Mouse (Mus musculus) limb, embryonic 12.5 days (tissue): Measurements from ENCODE around the gene Cdv3. TPM values are rescaled to one million over a fixed set of nuclear protein-coding genes. Genes with fewer than 3 reads are reported as not detected.
A peak's percentile ranks its signal among the peaks of the same experiment; 100 is the strongest.

Experiments
- ATAC-seq: fragments of 200-750 bp; cut with Nextera tagmentation; 2 replicates; pipeline ENCODE4 v1.8.0; 2017; ENCODE audit warnings: low read depth, moderate TSS enrichment; ENCODE audit not compliant: insufficient number of reproducible peaks, insufficient read depth, low FRiP score, low TSS enrichment
- H3K27ac ChIP-seq: fragments of 300-500 bp; sonication (generic); 2 replicates; pipeline ENCODE4 v1.5.1; 2016; ENCODE audit warnings: mild to moderate bottlenecking, moderate library complexity
- H3K27me3 ChIP-seq: fragments of 300-500 bp; sonication (generic); 2 replicates; pipeline ENCODE4 v1.6.1; 2016; ENCODE audit warnings: mild to moderate bottlenecking, moderate library complexity
- H3K36me3 ChIP-seq: fragments of 300-500 bp; sonication (generic); 2 replicates; pipeline ENCODE4 v1.6.1; 2016; ENCODE audit warnings: mild to moderate bottlenecking, moderate library complexity
- H3K4me1 ChIP-seq: fragments of 300-500 bp; sonication (generic); replicated peaks from 2 replicates; pipeline ENCODE4 v1.6.1; 2016
- H3K4me2 ChIP-seq: fragments of 300-500 bp; sonication (generic); 2 replicates; pipeline ENCODE4 v1.6.1; 2016; ENCODE audit warnings: mild to moderate bottlenecking, moderate library complexity
- H3K4me3 ChIP-seq: fragments of 300-500 bp; sonication (generic); replicated peaks from 2 replicates; pipeline ENCODE4 v1.5.1; 2016; ENCODE audit warnings: mild to moderate bottlenecking
- H3K9ac ChIP-seq: fragments of 300-500 bp; sonication (generic); replicated peaks from 2 replicates; pipeline ENCODE4 v1.6.1; 2016; ENCODE audit warnings: mild to moderate bottlenecking, moderate library complexity
- H3K9me3 ChIP-seq: fragments of 300-500 bp; sonication (generic); 2 replicates; pipeline ENCODE4 v1.6.1; 2016; ENCODE audit warnings: mild to moderate bottlenecking, moderate library complexity
- WGBS: fragments of 180-500 bp; shearing (Covaris S2); methylation state at CpG from one replicate; pipeline ENCODE4 v1.1.7; 2016; 5-methylcytosine and 5-hydroxymethylcytosine counted together
- polyA plus RNA-seq: library from polyadenylated mRNA; unstranded; fragments of >200 nt; fragmentation: Nextera tagmentation; extraction: Ambion mirVana; gene quantifications from 2 replicates; pipeline ENCODE4 v1.2.1, GENCODE M21; 2016

The Cdv3 gene
- polyA plus RNA-seq, result 109 and 114 TPM in 2 replicates

DNA sequence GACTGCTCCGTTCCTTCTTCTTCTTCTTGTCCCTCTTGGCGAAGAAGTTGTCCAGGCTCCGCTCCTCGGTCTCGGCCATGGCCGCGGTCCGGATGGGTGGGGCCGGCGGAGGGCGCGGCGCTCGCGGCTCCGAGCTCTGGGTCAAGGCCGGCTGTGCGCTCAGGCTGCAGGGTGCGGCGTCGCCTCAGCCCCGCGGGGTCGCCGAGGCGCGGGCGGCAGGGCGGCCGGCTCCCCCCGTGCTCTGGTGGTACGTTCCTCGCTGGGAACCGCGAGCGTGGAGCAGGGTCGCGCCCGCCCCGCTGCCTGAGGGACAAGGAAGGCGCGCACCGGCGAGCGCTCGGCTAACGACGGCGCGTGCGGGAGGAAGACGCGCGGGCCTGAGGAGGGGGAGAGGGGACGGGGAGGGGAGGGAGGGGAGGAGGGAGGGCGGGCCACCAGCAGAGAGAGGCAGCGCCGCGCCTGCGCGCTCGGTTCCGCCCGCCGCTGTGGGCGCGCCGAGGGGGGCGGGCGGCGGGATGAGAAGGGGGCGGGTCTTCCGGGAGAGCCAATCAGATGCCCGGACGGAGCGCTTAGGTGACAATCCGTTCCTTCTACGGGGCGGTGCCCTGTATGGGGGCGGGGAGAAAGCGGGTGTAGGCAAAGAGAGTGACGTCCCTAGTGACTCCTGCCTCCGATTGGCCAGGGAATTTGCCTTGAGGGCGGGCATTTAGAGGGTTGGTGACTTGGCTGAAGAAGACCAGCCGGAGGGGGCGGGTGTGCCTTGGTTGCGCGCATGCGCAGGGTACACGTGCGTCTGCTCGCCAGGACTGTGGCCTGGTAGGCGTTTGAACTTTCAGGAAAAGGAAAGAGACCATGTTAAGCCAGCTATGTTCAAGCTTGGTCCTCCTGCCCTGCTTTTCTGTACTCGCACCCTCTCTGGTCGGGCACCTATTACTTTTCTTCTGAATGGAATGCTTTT lies at the start of gene Cdv3:
Cdv3 (minus strand) TSS at position 551 of the 958 bp plus-strand sequence.
- Histone ChIP-seq H3K4me2 (peak within 1 kb of the TSS; percentile 71), H3K9ac (peak within 1 kb of the TSS; percentile 95), H3K27me3 (no peaks in the 10 kb centered on the region), H3K27ac (peak within 1 kb of the TSS; percentile 98), H3K4me1 (peaks cover 23% of the 10 kb centered on the region), H3K9me3 (no peaks in the 10 kb centered on the region), H3K36me3 (peaks cover 24% of the 10 kb centered on the region), H3K4me3 (peak within 1 kb of the TSS; percentile 92)
- peak; percentile 97 for ATAC-seq
- 4% methylated on average over 78 of the region's 95 CpGs for WGBS

DNA sequence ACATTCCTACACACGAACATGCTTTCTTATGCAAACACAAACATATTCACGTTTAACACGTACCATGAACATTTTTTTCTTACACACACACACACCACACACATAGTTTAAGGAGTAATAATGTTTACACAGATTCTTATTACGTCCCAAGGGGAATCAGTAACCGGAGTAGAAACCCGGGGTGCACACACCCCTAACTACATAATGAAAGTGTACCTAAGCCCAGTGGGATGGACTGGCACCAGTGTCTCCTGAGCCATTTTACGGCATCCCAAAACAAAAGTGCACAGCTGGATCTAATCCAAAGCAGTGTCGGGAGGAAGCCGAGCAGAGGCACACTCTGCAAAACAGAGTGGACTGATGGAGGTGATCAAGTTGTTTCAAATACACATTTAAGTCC lies 47.8 kb upstream of the Cdv3 start:
- Histone ChIP-seq H3K36me3 (no peaks in the 10 kb centered on the region), H3K27ac (no peak overlapping the region), H3K9me3 (no peaks in the 10 kb centered on the region), H3K4me2 (no peak overlapping the region), H3K27me3 (no peaks in the 10 kb centered on the region; the same call in 1 of the 2 replicates), H3K9ac (no peak overlapping the region), H3K4me1 (peaks cover 33% of the 10 kb centered on the region), H3K4me3 (no peak overlapping the region)
- no peak for ATAC-seq
- 32% methylated on average over 9 of the region's 9 CpGs for WGBS

DNA sequence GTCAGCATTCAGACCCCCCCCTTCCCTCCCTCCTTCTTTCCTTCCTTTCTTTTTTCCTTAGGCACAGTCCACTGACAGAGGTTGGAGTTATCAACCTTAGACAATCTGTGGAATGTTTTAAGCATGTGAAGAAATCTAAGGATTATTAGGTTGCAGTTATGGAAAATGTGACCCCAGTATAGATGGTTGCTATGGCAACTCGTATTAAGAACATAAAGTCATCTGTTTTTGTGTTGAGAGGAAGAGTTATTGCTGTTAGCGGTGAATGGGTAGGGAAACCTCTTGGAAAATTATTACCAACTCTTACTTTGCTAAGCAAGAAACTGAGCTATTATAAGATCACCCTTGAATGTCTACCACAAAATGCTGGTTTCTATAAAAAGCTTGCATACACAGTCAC lies 43.5 kb upstream of the Cdv3 start:
- ATAC-seq, result no peak
- H3K4me2 ChIP-seq, result no peak overlapping the region
- no peak overlapping the region for H3K9ac ChIP-seq
- peaks cover 19% of the 10 kb centered on the region; the same call in 1 of the 2 replicates for H3K27me3 ChIP-seq
- H3K9me3 ChIP-seq, result no peaks in the 10 kb centered on the region
- WGBS, result 59% methylated on average over 2 of the region's 2 CpGs
- no peak overlapping the region for H3K4me3 ChIP-seq
- H3K36me3 ChIP-seq, result no peaks in the 10 kb centered on the region
- H3K27ac ChIP-seq, result peak overlapping the region; percentile 46; the same call in 1 of the 2 replicates
- H3K4me1 ChIP-seq, result peaks cover 30% of the 10 kb centered on the region

DNA sequence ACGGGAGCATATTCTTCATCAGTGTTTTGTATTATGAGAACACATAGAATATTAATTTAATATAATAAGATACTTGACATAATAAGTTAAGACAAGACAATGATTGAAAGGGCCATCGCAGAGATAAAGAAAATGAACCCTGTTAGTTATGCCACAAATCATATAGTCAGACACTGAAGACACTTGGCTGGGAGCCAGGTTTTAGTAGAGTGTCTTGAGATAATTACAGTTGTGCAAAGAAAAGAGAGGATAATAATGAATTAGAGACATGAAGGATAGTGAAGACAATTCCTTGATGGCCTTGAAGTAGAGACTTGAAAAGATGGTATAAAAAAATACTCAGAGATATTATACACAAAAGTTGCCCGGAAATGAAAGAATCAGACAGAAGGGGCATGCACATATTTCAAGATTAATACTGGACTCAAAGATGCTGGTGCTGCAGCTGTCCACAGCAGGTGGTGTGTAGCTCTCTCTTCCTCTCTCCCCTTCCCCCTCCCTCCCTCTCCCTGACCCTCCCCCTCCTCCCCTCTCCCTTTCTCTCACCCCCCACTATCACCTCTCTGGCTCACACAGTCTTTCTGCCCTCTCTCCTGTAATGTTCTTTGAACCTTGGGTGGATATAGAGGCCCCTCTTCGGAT lies 42.6 kb upstream of the Cdv3 start:
- 74% methylated on average over 4 of the region's 4 CpGs for WGBS
- H3K4me3 ChIP-seq, result no peak overlapping the region

DNA sequence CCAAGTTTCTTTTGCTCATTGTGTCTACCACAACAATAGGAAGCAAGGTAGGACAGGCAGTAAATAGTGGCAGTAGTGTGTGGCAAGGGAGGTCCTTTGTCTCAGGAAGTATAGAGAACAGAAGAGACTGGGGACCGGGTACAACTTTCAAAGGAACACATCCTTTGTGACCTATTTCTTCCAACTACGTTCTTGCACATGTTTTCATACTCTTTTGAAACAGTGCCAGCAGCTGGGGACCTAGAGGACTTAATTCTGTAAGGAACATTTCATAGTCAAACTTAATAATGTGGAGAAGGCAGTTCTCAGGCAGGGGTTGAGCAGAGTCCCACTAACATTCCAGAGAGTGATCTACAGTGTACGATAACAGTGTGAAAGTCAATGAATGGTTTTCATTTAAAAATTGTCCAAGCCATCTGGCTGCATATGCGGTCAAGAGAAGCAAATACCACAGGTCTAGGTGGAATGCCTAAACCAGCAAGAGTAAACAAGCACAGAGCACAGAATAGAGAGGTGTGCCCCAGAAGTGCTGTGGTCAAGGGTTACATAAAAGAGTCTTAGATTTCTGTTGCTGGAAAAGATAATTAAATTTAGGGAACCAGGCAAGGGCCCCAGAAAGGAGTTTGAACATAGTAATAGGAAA lies 37.8 kb upstream of the Cdv3 start:
- no peak overlapping the region for H3K9ac ChIP-seq
- H3K36me3 ChIP-seq, result no peaks in the 10 kb centered on the region
- peak overlapping the region; percentile 46; the same call in 1 of the 2 replicates for H3K27ac ChIP-seq
- no peak overlapping the region for H3K4me2 ChIP-seq
- WGBS, result 58% methylated on average over 4 of the region's 4 CpGs
- peaks cover 57% of the 10 kb centered on the region for H3K27me3 ChIP-seq
- ATAC-seq, result 0 out of 2 replicates have a peak, but pooled peaks have one; percentile 17
- no peak overlapping the region for H3K4me3 ChIP-seq
- H3K4me1 ChIP-seq, result peaks cover 14% of the 10 kb centered on the region; the same call in 1 of the 2 replicates
- peaks cover 15% of the 10 kb centered on the region for H3K9me3 ChIP-seq

More for the DNA sequence above, 42.6 kb upstream of the Cdv3 start:
- no peak for ATAC-seq
- no peak overlapping the region for H3K9ac ChIP-seq
- H3K27ac ChIP-seq, result no peak overlapping the region
- H3K4me1 ChIP-seq, result peaks cover 27% of the 10 kb centered on the region
- H3K4me2 ChIP-seq, result no peak overlapping the region
- no peaks in the 10 kb centered on the region for H3K36me3 ChIP-seq
- no peaks in the 10 kb centered on the region for H3K9me3 ChIP-seq
- H3K27me3 ChIP-seq, result peaks cover 26% of the 10 kb centered on the region

DNA sequence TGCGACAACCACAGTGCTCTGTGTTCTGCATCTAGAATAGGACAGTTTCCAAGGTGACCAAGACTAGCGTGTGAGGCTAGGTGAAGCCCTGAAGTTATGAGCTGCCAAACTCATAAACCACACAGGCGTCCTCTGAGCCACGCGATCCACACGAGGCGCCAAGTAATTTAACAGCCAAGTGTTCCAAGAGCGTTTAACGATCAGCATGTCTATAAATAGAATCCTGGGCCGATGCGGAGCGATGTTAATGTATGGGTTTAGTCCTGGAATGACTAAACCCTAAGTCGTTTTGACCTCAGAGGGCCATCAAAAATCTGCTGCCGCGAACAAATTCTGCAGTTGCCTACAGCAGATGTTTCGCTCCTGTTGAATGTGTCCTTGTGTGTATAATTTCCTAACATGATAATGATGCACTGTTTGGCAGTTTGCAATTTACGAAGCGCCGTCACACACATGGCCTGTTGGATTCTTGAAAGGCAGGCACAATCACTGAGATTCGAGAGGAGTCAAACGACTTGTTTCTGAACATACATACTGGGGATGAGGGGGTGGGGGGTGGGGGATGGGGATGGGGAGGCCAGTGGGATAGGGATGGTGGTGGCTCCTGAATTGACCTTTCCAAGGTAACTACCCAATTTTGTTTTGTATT lies 33.0 kb upstream of the Cdv3 start:
- H3K9ac ChIP-seq, result no peak overlapping the region
- WGBS, result 16% methylated on average over 21 of the region's 21 CpGs
- peaks cover 71% of the 10 kb centered on the region for H3K27me3 ChIP-seq
- H3K9me3 ChIP-seq, result peaks cover 21% of the 10 kb centered on the region
- peak overlapping the region; percentile 13 for H3K4me2 ChIP-seq
- H3K36me3 ChIP-seq, result no peaks in the 10 kb centered on the region
- ATAC-seq, result peak; percentile 92
- H3K27ac ChIP-seq, result peak overlapping the region; percentile 64
- no peak overlapping the region for H3K4me3 ChIP-seq
- H3K4me1 ChIP-seq, result peaks cover 12% of the 10 kb centered on the region; the same call in 1 of the 2 replicates

DNA sequence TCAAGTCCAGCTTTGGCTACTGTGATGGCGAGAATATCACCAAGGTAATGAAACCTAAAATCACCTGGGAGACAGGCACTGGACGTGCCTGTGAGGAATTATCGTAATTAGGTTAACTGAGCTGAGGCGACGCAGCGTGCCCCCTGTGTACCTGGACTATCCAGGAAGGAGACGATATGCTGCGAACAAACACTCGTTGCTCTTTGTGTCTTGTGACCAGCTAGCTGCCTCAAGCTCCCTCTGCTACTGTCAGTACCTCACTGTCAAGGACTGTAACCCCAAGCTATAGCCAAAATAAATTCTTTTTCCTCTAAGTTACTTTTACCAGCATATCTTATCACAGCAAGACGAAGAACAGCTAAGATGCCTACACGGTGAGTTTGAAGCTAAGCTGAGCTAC lies 27.6 kb upstream of the Cdv3 start:
- H3K36me3 ChIP-seq, result no peaks in the 10 kb centered on the region
- 87% methylated on average over 11 of the region's 11 CpGs for WGBS
- peaks cover 6% of the 10 kb centered on the region; the same call in 1 of the 2 replicates for H3K9me3 ChIP-seq
- H3K4me1 ChIP-seq, result no peaks in the 10 kb centered on the region
- no peak for ATAC-seq
- H3K27ac ChIP-seq, result no peak overlapping the region
- H3K9ac ChIP-seq, result no peak overlapping the region
- no peak overlapping the region for H3K4me2 ChIP-seq
- H3K27me3 ChIP-seq, result peaks cover 74% of the 10 kb centered on the region
- no peak overlapping the region for H3K4me3 ChIP-seq

DNA sequence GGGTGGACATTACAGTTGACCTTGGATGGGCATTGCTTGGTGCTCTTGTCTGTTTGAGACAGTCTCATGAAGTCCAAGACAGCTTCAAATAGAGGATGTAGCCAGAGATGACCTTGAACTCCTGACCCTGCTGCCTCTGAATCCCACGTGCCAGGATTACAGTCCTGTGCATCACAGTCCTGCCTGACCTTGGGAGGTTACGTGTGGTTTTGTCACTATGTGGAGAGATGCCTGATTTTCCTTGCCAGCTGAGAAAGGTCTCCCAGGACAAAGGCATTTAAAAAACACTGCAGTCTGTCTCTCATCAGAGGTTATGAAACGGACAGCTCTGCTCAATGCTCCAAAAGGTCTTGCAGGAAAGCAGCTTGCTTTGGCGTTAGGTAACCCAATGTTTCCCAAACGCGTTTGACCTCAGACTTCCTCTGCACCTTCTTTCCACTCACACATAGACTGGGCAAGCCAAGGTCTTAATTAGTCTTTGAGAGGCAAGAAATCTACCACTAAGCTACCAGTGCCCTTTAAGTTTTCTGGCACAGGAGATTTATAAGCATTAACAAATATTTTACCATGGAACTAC lies 26.2 kb upstream of the Cdv3 start:
- Histone ChIP-seq H3K9ac (no peak overlapping the region), H3K4me3 (no peak overlapping the region), H3K4me1 (peaks cover 11% of the 10 kb centered on the region), H3K27me3 (peaks cover 68% of the 10 kb centered on the region), H3K27ac (no peak overlapping the region), H3K9me3 (peaks cover 6% of the 10 kb centered on the region; the same call in 1 of the 2 replicates), H3K4me2 (no peak overlapping the region), H3K36me3 (no peaks in the 10 kb centered on the region)
- ATAC-seq, result no peak
- 75% methylated on average over 6 of the region's 6 CpGs for WGBS

DNA sequence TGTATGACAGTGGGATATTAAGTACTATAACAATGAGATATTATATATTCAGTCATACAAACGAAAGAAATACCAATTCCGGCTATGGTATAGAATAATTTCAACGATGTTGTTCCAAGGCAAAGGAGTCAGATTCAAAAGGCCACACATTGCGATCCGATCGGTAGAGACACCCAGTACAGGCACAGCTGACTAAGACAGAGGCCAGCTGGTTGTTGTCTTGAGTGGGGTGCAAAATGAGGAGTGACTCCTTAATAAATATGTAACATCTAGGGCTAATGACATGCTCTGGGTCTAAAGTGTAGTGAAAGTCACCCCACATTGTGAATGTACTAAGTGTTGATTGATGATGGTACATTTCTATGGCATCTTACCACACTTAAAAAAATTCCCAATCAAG lies 23.6 kb upstream of the Cdv3 start:
- Histone ChIP-seq H3K36me3 (no peaks in the 10 kb centered on the region), H3K9me3 (no peaks in the 10 kb centered on the region), H3K27me3 (peaks cover 53% of the 10 kb centered on the region), H3K9ac (no peak overlapping the region), H3K4me1 (peaks cover 16% of the 10 kb centered on the region), H3K27ac (no peak overlapping the region), H3K4me2 (no peak overlapping the region), H3K4me3 (no peak overlapping the region)
- WGBS, result 95% methylated on average over 6 of the region's 6 CpGs
- no peak for ATAC-seq

DNA sequence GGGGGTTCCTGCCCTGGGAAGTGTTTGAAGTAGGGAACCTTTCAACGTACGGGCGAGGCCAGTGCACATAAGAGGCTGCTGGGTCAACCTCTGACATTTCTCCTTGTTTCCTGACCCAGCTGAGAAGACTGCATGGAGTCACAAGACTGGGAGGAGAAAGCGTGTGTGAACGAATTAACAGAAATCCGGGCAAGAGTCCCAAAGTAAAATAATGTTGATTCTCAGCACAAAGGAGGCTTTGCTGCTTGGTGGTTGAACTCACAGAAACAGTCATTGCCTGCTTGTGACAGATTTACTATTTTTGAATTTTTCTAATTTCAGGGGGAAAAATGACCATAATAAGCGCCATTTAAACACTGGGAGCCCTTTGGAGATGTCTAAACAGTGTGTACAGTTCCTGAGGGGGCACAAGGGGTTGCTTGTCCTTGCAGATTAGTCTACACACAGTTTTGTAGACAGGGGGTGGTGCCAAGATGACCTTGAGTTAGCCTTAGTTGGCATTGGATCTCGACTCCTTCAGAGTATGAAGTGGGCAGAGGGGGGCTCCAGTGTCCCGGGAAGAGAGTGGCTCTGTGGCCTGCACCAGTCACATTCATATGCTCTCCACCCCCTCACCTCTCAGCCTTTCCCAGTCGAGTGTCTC lies 21.5 kb upstream of the Cdv3 start:
- Histone ChIP-seq H3K27ac (peak overlapping the region; percentile 73), H3K36me3 (no peaks in the 10 kb centered on the region), H3K9me3 (no peaks in the 10 kb centered on the region), H3K9ac (no peak overlapping the region), H3K4me1 (peaks cover 18% of the 10 kb centered on the region), H3K4me2 (peak overlapping the region; percentile 18; the same call in 1 of the 2 replicates), H3K27me3 (peaks cover 41% of the 10 kb centered on the region), H3K4me3 (no peak overlapping the region)
- no peak for ATAC-seq
- WGBS, result 51% methylated on average over 10 of the region's 10 CpGs
